Mouse (Mus musculus): ENCODE results near the gene Polr2f. TPM values are rescaled to one million over a fixed set of nuclear protein-coding genes. Genes with fewer than 3 reads are reported as not detected.

Gene Polr2f
- total and polyA plus RNA-seq, 3 experiments: 423 to 510 TPM; not detected in 1

- Histone ChIP-seq H3K4me3 (ENCODE audit: control insufficient read depth in 1 of 2, insufficient read depth in 1 of 2, low read depth in 2 of 2, low read length in 2 of 2) (no peak overlapping the region), H3K27ac (ENCODE audit: control insufficient read depth, low read depth, low read length) (no peak overlapping the region), H3K9me3 (replicated peaks; ENCODE audit: insufficient read depth, low read length) (no peaks in the 10 kb centered on the region), H3K36me3 (ENCODE audit: control insufficient read depth in 1 of 2, insufficient read depth in 2 of 2, low read length in 2 of 2) (peaks cover 3 to 6% of the 10 kb centered on the region in 2 experiments; a peak in 3 of 4 replicates), H3K27me3 (ENCODE audit: control insufficient read depth in 1 of 2, insufficient read depth in 2 of 2, low read length in 2 of 2) (no peaks in the 10 kb centered on the region), H3K4me1 (ENCODE audit: control insufficient read depth in 1 of 2, insufficient read depth in 2 of 2, low read length in 2 of 2) (peaks cover 3 to 9% of the 10 kb centered on the region in 2 experiments; a peak in 2 of 4 replicates), H3K79me2 (ENCODE audit: control insufficient read depth, insufficient read depth, low read length, poor library complexity) (peaks cover 23% of the 10 kb centered on the region), H3K9ac (ENCODE audit: control insufficient read depth, low read depth, low read length, poor library complexity, severe bottlenecking) (no peak overlapping the region)
- TF ChIP-seq TCF12 (IDR thresholded peaks at IDR 0.05; ENCODE audit: low read depth, low read length) (no peak), HCFC1 (IDR thresholded peaks at IDR 0.05; ENCODE audit: low read depth, low read length) (no peak), POLR2AphosphoS2 (IDR thresholded peaks at IDR 0.05; ENCODE audit: low read length) (no peak), BHLHE40 (IDR thresholded peaks at IDR 0.05; ENCODE audit: borderline replicate concordance, low read depth, low read length) (no peak), USF2 (IDR thresholded peaks at IDR 0.05; ENCODE audit: borderline replicate concordance in 1 of 2, insufficient read depth in 1 of 2, low read depth in 1 of 2, low read length in 2 of 2) (no peak), MAZ (IDR thresholded peaks at IDR 0.05; ENCODE audit: low read depth, low read length) (no peak), KAT2A (conservative IDR thresholded peaks at IDR 0.05; ENCODE audit: low read depth, low read length) (no peak), MXI1 (IDR thresholded peaks at IDR 0.05; ENCODE audit: low read depth, low read length) (no peak), CHD1 (IDR thresholded peaks at IDR 0.05; ENCODE audit: low read depth, low read length) (no peak), MEF2A (IDR thresholded peaks at IDR 0.05; ENCODE audit: extremely low read depth, insufficient replicate concordance, low read depth, low read length, poor library complexity, severe bottlenecking) (no peak)
- peak; percentile 43 for DNase-seq (ENCODE audit: low read depth, low spot score)
These were observed 3.2 kb downstream of the Polr2f start for GRCm38 (mm10) chr15:79144021-79144420.

- Histone ChIP-seq H3K36me3 (ENCODE audit: control insufficient read depth in 1 of 2, insufficient read depth in 2 of 2, low read length in 2 of 2) (peaks cover 3 to 6% of the 10 kb centered on the region in 2 experiments; a peak in 3 of 4 replicates), H3K79me2 (ENCODE audit: control insufficient read depth, insufficient read depth, low read length, poor library complexity) (peaks cover 23% of the 10 kb centered on the region), H3K4me3 (ENCODE audit: control insufficient read depth in 1 of 2, insufficient read depth in 1 of 2, low read depth in 2 of 2, low read length in 2 of 2) (no peak overlapping the region), H3K27me3 (ENCODE audit: control insufficient read depth in 1 of 2, insufficient read depth in 2 of 2, low read length in 2 of 2) (no peaks in the 10 kb centered on the region), H3K27ac (ENCODE audit: control insufficient read depth, low read depth, low read length) (no peak overlapping the region), H3K9me3 (replicated peaks; ENCODE audit: insufficient read depth, low read length) (no peaks in the 10 kb centered on the region), H3K4me1 (ENCODE audit: control insufficient read depth in 1 of 2, insufficient read depth in 2 of 2, low read length in 2 of 2) (peaks cover 3 to 9% of the 10 kb centered on the region in 2 experiments; a peak in 2 of 4 replicates), H3K9ac (ENCODE audit: control insufficient read depth, low read depth, low read length, poor library complexity, severe bottlenecking) (no peak overlapping the region)
- TF ChIP-seq MYC (IDR thresholded peaks at IDR 0.05; ENCODE audit: low read depth, low read length): no peak
- no peak for TF ChIP-seq JUND (IDR thresholded peaks at IDR 0.05; ENCODE audit: low read depth, low read length)
- no peak for TF ChIP-seq ZNF384 (IDR thresholded peaks at IDR 0.05; ENCODE audit: low read depth, low read length)
- TF ChIP-seq USF1 (IDR thresholded peaks at IDR 0.05; ENCODE audit: low read depth, low read length): no peak
- TF ChIP-seq RCOR1 (IDR thresholded peaks at IDR 0.05; ENCODE audit: low read depth, low read length): no peak
- no peak for TF ChIP-seq MXI1 (IDR thresholded peaks at IDR 0.05; ENCODE audit: low read depth, low read length)
- TF ChIP-seq ELF1 (IDR thresholded peaks at IDR 0.05; ENCODE audit: low read depth, low read length): no peak
- no peak for DNase-seq (ENCODE audit: low read depth, low spot score)
These were observed 4.7 kb downstream of the Polr2f start for GRCm38 (mm10) chr15:79145522-79145921.
